In genomic region chr11:68893911-68894464, GRCm38 (mm10) we compare ENCODE assay signal across 24 mouse cellular contexts. TPM values are rescaled to one million over a fixed set of nuclear protein-coding genes. Genes with fewer than 3 reads are reported as not detected.
"Had no signal": no experiment of that assay in that cellular context is flagged by ENCODE, and none has a peak within 500 bp of the region (broad histone marks: within the 10 kb centered on the region; RNA-seq: fewer than 3 reads in every experiment).

No protein-coding gene starts in this region.

- H3K9me3 ChIP-seq: liver, embryonic 15.5 days; lung, embryonic 15.5 days; midbrain, embryonic 15.5 days; neural tube, embryonic 12.5 days; stomach, embryonic 15.5 days had no signal

- H3K27ac ChIP-seq: liver, embryonic 15.5 days; lung, embryonic 15.5 days; macrophage; midbrain, embryonic 12.5 days; midbrain, embryonic 15.5 days; neural tube, embryonic 12.5 days; stomach, embryonic 15.5 days; stomach, postnatal 0 days had no signal

- H3K36me3 ChIP-seq: liver, embryonic 15.5 days; lung, embryonic 15.5 days; midbrain, embryonic 12.5 days; midbrain, embryonic 15.5 days; neural tube, embryonic 12.5 days; stomach, embryonic 15.5 days had no signal

- DNase-seq: liver, postnatal 0 days; lung, adult 2 months; lung, postnatal 14 days; lung, postnatal 36 days; right cerebral cortex, postnatal 14 days; thymus, adult 2 months; thymus, postnatal 36 days had no signal

- H3K4me3 ChIP-seq: liver, embryonic 15.5 days; lung, embryonic 15.5 days; megakaryocyte, embryonic 14.5 days; midbrain, embryonic 12.5 days; midbrain, embryonic 15.5 days; neural tube, embryonic 12.5 days; stomach, embryonic 15.5 days had no signal

- H3K9ac ChIP-seq: liver, embryonic 15.5 days; liver, postnatal 0 days; lung, embryonic 15.5 days; midbrain, embryonic 15.5 days; neural tube, embryonic 12.5 days; stomach, embryonic 15.5 days had no signal

- H3K4me1 ChIP-seq: midbrain, embryonic 12.5 days; midbrain, embryonic 15.5 days; neural tube, embryonic 12.5 days had no signal

- H3K4me2 ChIP-seq: liver, embryonic 15.5 days; lung, embryonic 15.5 days; midbrain, embryonic 12.5 days; midbrain, embryonic 15.5 days; neural tube, embryonic 12.5 days; stomach, embryonic 15.5 days had no signal

- ATAC-seq: liver, postnatal 0 days; lung, postnatal 0 days; midbrain, embryonic 15.5 days had no signal

- H3K27me3 ChIP-seq: liver, embryonic 15.5 days; lung, embryonic 15.5 days; neural tube, embryonic 12.5 days; stomach, embryonic 15.5 days had no signal

RNA-seq across cellular contexts. Expression of gene Rnf222, which starts 5.6 kb away (rescaled TPM):
- total RNA-seq: megakaryocyte progenitor cell, adult 5-6 weeks; monocyte, adult 5-6 weeks; neutrophil, adult 5-6 weeks had no signal
- polyA plus RNA-seq: macrophage; midbrain, embryonic 15.5 days; midbrain, postnatal 0 days; neural tube, embryonic 14.5 days; urinary bladder, adult 2 months had no signal

RNA-seq across cellular contexts. Expression of gene Odf4, which starts 32.9 kb away (rescaled TPM):
- total RNA-seq: megakaryocyte progenitor cell, adult 5-6 weeks; monocyte, adult 5-6 weeks; neutrophil, adult 5-6 weeks had no signal
- polyA plus RNA-seq: liver, embryonic 15.5 days; liver, postnatal 0 days; lung, embryonic 15.5 days; lung, postnatal 0 days; macrophage; neural tube, embryonic 12.5 days; spleen, adult 2 months; stomach, embryonic 15.5 days; stomach, postnatal 0 days; urinary bladder, adult 2 months had no signal
